Mouse (Mus musculus) bone marrow macrophage, adult 2 months (primary cell): ENCODE measurements at regions not wholly inside any gene's neighbourhood (a gene's known extent, or its start where the extent isn't known, plus 50 kb on each side); places are given as distances from the start of the nearest gene placed in this dataset.

Source experiments
- CTCF ChIP-seq: IDR thresholded peaks from 2 replicates; pipeline ENCODE4 v1.5.1; 2012; ENCODE audit warnings: low read depth, mild to moderate bottlenecking, low read length, moderate library complexity
- POLR2A ChIP-seq: IDR thresholded peaks from 2 replicates; pipeline ENCODE4 v1.6.1; 2012; ENCODE audit warnings: mild to moderate bottlenecking, low read depth, low read length, borderline replicate concordance

DNA sequence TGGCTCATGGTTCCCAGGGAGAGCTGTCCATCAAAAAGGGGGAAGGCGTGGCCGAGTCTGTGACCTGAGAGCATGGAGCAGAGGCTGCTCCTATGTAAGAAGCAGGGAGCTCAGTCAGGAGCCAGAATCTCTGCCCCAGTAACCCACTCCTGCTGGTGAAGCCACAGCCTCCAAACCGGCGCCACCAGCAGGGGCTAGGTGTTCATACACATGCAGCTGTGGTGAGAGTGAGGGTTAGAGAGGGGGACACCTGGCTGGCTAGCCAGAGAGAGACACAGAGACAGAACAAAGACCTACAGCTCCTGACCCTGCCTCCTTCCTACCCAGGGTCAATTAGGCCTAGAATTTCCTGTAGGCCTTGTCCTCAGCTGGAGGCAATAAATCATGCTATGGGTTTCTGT lies 80.7 kb upstream of the Foxo1 start:
- TF ChIP-seq POLR2A = no peak
- no peak for TF ChIP-seq CTCF
